9 mouse cellular contexts compared by ENCODE assay signal in genomic region chr17:45594881-45595735, GRCm38 (mm10). TPM values are rescaled to one million over a fixed set of nuclear protein-coding genes. Genes with fewer than 3 reads are reported as not detected.
DNase-seq lines count a peak whose midpoint lies in the region; ATAC-seq and TF ChIP-seq lines count a peak whose summit lies in the region.
"Had no signal": no experiment of that assay in that cellular context is flagged by ENCODE, and none has a peak within 500 bp of the region (broad histone marks: within the 10 kb centered on the region; RNA-seq: fewer than 3 reads in every experiment).

No protein-coding gene starts in this region.

- H3K9ac ChIP-seq in embryonic facial prominence, embryonic 13.5 days, result peak overlapping the region; percentile 76
- peak overlapping the region; percentile 78 for H3K9ac ChIP-seq in heart, embryonic 11.5 days (ENCODE audit: low read depth, low read length)

- peak; percentile 68 for ATAC-seq in embryonic facial prominence, embryonic 13.5 days (ENCODE audit: insufficient number of reproducible peaks, insufficient read depth, low FRiP score, low TSS enrichment, low read depth)
- peak; percentile 65 for ATAC-seq in heart, embryonic 11.5 days (replicated peaks; ENCODE audit: insufficient number of reproducible peaks, low FRiP score, low TSS enrichment)

- H3K27me3 ChIP-seq in E14TG2a.4 (ENCODE audit: insufficient read depth, low read length), result no peaks in the 10 kb centered on the region
- peaks cover 26% of the 10 kb centered on the region for H3K27me3 ChIP-seq in embryonic facial prominence, embryonic 13.5 days
- peaks cover 6% of the 10 kb centered on the region for H3K27me3 ChIP-seq in heart, embryonic 11.5 days (ENCODE audit: control insufficient read depth, insufficient read depth, low read length)

- H3K36me3 ChIP-seq in E14TG2a.4 (ENCODE audit: insufficient read depth, low read length), result peaks cover 49% of the 10 kb centered on the region
- peaks cover 2% of the 10 kb centered on the region; the same call in 1 of the 2 replicates for H3K36me3 ChIP-seq in embryonic facial prominence, embryonic 13.5 days
- H3K36me3 ChIP-seq in heart, embryonic 11.5 days (ENCODE audit: control insufficient read depth, insufficient read depth, low read length), result no peaks in the 10 kb centered on the region

- TF ChIP-seq CTCF in E14TG2a.4 (conservative IDR thresholded peaks at IDR 0.05; ENCODE audit: low read length), result no peak

- peaks cover 86% of the 10 kb centered on the region for H3K4me1 ChIP-seq in E14TG2a.4 (replicated peaks; ENCODE audit: low read depth, low read length)
- peaks cover 68% of the 10 kb centered on the region for H3K4me1 ChIP-seq in embryonic facial prominence, embryonic 13.5 days
- H3K4me1 ChIP-seq in heart, embryonic 11.5 days (ENCODE audit: control insufficient read depth, insufficient read depth, low read length), result peaks cover 67% of the 10 kb centered on the region

- H3K4me3 ChIP-seq in E14TG2a.4 (replicated peaks; ENCODE audit: low read length), result peak overlapping the region; percentile 98
- peak overlapping the region; percentile 59 for H3K4me3 ChIP-seq in embryonic facial prominence, embryonic 13.5 days
- peak overlapping the region; percentile 66 for H3K4me3 ChIP-seq in heart, embryonic 11.5 days (ENCODE audit: low read depth, low read length)

- H3K4me2 ChIP-seq in embryonic facial prominence, embryonic 13.5 days, result peak overlapping the region; percentile 99
- H3K4me2 ChIP-seq in heart, embryonic 11.5 days, result peak overlapping the region; percentile 99

- no peaks in the 10 kb centered on the region for H3K9me3 ChIP-seq in E14TG2a.4 (ENCODE audit: low read length)
- H3K9me3 ChIP-seq in embryonic facial prominence, embryonic 13.5 days, result no peaks in the 10 kb centered on the region
- H3K9me3 ChIP-seq in heart, embryonic 11.5 days (replicated peaks; ENCODE audit: control insufficient read depth, low read length), result no peaks in the 10 kb centered on the region

- no peak overlapping the region; the same call in 1 of the 2 replicates for H3K27ac ChIP-seq in embryonic facial prominence, embryonic 13.5 days
- peak overlapping the region; percentile 47 for H3K27ac ChIP-seq in heart, embryonic 11.5 days (ENCODE audit: low read depth, low read length)

- DNase-seq in adrenal gland, postnatal 14 days, result peak; percentile 91
- DNase-seq in kidney, adult 9 months, result peak; percentile 65
- peak; percentile 92 for DNase-seq in lung, postnatal 10 days
- DNase-seq in ovary, postnatal 10 days (ENCODE audit: low spot score), result peak; percentile 70
- peak; percentile 76 for DNase-seq in urinary bladder, postnatal 14 days (ENCODE audit: low spot score)

- 1% methylated on average over 58 of the region's 58 CpGs for whole genome bisulfite sequencing in embryonic facial prominence, embryonic 13.5 days
- under 1% methylated on average over 58 of the region's 58 CpGs for WGBS in heart, embryonic 11.5 days (ENCODE audit: insufficient replicate concordance)

RNA-seq across cellular contexts. Expression of gene Slc29a1, which starts 4.3 kb away (rescaled TPM):
- 114 and 140 TPM in 2 replicates for total RNA-seq in adrenal gland, postnatal 14 days (2021)
- 69.8 and 77.4 TPM in 2 replicates for polyA plus RNA-seq in embryonic facial prominence, embryonic 13.5 days (2015; fragmentation: Nextera tagmentation; extraction: Ambion mirVana)
- polyA plus RNA-seq in heart, embryonic 11.5 days (2014; fragmentation: Nextera tagmentation; extraction: Ambion mirVana), result 52.7 and 61.2 TPM in 2 replicates

RNA-seq across cellular contexts. Expression of gene Mymx, which starts 6.8 kb away (rescaled TPM):
- total RNA-seq in adrenal gland, postnatal 14 days (2021), result 0.44 TPM in 1 of 2 replicates, not detected in the other
- polyA plus RNA-seq in embryonic facial prominence, embryonic 13.5 days (2015; fragmentation: Nextera tagmentation; extraction: Ambion mirVana), result 3.8 and 5.5 TPM in 2 replicates
- polyA plus RNA-seq in heart, embryonic 11.5 days (2014; fragmentation: Nextera tagmentation; extraction: Ambion mirVana), result 1.4 TPM in 1 of 2 replicates, not detected in the other
- total RNA-seq: left cerebral cortex, adult 18-20 months had no signal

RNA-seq across cellular contexts. Expression of gene Hsp90ab1, which starts 22.0 kb away (rescaled TPM):
- 1,351 and 1,485 TPM in 2 replicates for total RNA-seq in adrenal gland, postnatal 14 days (2021)
- 1,480 and 1,606 TPM in 2 replicates for polyA plus RNA-seq in embryonic facial prominence, embryonic 13.5 days (2015; fragmentation: Nextera tagmentation; extraction: Ambion mirVana)
- polyA plus RNA-seq in heart, embryonic 11.5 days (2014; fragmentation: Nextera tagmentation; extraction: Ambion mirVana), result 1,458 and 1,495 TPM in 2 replicates

RNA-seq across cellular contexts. Expression of gene Slc35b2, which starts 31.4 kb away (rescaled TPM):
- total RNA-seq in adrenal gland, postnatal 14 days (2021), result 54.8 and 56.1 TPM in 2 replicates
- polyA plus RNA-seq in embryonic facial prominence, embryonic 13.5 days (2015; fragmentation: Nextera tagmentation; extraction: Ambion mirVana), result 104 and 122 TPM in 2 replicates
- 87.2 and 91.0 TPM in 2 replicates for polyA plus RNA-seq in heart, embryonic 11.5 days (2014; fragmentation: Nextera tagmentation; extraction: Ambion mirVana)

RNA-seq across cellular contexts. Expression of gene Nfkbie, which starts 39.6 kb away (rescaled TPM):
- total RNA-seq in adrenal gland, postnatal 14 days (2021), result 3.6 and 8.7 TPM in 2 replicates
- 4.7 TPM in 2 replicates for polyA plus RNA-seq in embryonic facial prominence, embryonic 13.5 days (2015; fragmentation: Nextera tagmentation; extraction: Ambion mirVana)
- polyA plus RNA-seq in heart, embryonic 11.5 days (2014; fragmentation: Nextera tagmentation; extraction: Ambion mirVana), result 2.4 TPM in 2 replicates
